11 mouse cellular contexts compared by ENCODE assay signal in the genomic region with DNA sequence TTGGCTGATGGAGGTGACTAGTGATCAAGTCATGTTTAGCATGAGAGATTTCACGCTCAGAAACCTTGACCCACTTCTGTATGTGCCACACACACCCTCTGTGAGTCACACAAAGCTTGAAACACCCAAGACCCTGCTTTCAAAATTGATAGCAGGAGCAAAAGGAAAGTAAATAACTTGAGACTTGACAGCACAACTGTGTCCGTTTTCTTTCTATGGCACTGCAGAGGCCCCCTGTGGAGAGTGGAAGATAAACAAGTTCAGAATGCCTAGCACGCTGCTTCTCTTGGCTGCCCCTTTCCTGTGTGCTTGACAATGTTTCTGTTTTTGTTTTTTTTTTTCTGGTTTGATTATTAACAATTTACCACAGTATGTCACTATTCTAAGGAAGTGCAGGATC. TPM values are rescaled to one million over a fixed set of nuclear protein-coding genes. Genes with fewer than 3 reads are reported as not detected.
DNase-seq lines count a peak whose midpoint lies in the region; ATAC-seq and TF ChIP-seq lines count a peak whose summit lies in the region.
"Had no signal": no experiment of that assay in that cellular context is flagged by ENCODE, and none has a peak within 500 bp of the region (broad histone marks: within the 10 kb centered on the region; RNA-seq: fewer than 3 reads in every experiment).

No protein-coding gene starts in this region.

- DNase-seq in lung, embryonic 14.5 days: peak; percentile 33
- DNase-seq in lung, postnatal 14 days: no peak
- DNase-seq in liver, adult 2 months (ENCODE audit: extremely low read depth, low read depth, low spot score): peak; percentile 30
- no peak for DNase-seq in stomach, postnatal 0 days (ENCODE audit: low spot score)
- no peak for DNase-seq in urinary bladder, postnatal 25 days (ENCODE audit: low spot score)
- DNase-seq in left cerebral cortex, adult 8-10 months (ENCODE audit: low spot score in 2 of 2): no peak
- no peak for DNase-seq in ovary, postnatal 36 days (ENCODE audit: low spot score)

- no peak; the same call in 1 of the 2 replicates for TF ChIP-seq CTCF in lung, embryonic 14.5 days (IDR thresholded peaks at IDR 0.05; ENCODE audit: low read depth)
- peak; percentile 30; the same call in 1 of the 2 replicates for TF ChIP-seq CTCF in liver, adult 2 months (IDR thresholded peaks at IDR 0.05; ENCODE audit: low read depth, low read length)
- peak; percentile 59 for TF ChIP-seq CTCF in stomach, postnatal 0 days (IDR thresholded peaks at IDR 0.05; ENCODE audit: low read depth)

- ATAC-seq in lung, embryonic 14.5 days (ENCODE audit: insufficient read depth): no peak
- peak; percentile 33 for ATAC-seq in activated CD4-positive, CD25-positive, alpha-beta regulatory T cell, adult 4 months
- peak; percentile 55 for ATAC-seq in stomach, postnatal 0 days (ENCODE audit: low FRiP score, low TSS enrichment)

- H3K9me3 ChIP-seq in lung, embryonic 14.5 days (ENCODE audit: low read depth, low read length): no peaks in the 10 kb centered on the region
- no peaks in the 10 kb centered on the region for H3K9me3 ChIP-seq in stomach, postnatal 0 days (ENCODE audit: control insufficient read depth, low read length)
- H3K9me3 ChIP-seq: midbrain, embryonic 12.5 days had no signal

- H3K27me3 ChIP-seq in lung, embryonic 14.5 days (ENCODE audit: insufficient read depth, low read length): no peaks in the 10 kb centered on the region
- H3K27me3 ChIP-seq in liver, adult 2 months (ENCODE audit: control insufficient read depth, insufficient read depth, low read length): no peaks in the 10 kb centered on the region
- H3K27me3 ChIP-seq in stomach, postnatal 0 days (ENCODE audit: control insufficient read depth, insufficient read depth, low read length): no peaks in the 10 kb centered on the region
- H3K27me3 ChIP-seq: midbrain, embryonic 12.5 days had no signal

- no peak overlapping the region for H3K4me3 ChIP-seq in lung, embryonic 14.5 days (ENCODE audit: low read depth, low read length)
- no peak overlapping the region for H3K4me3 ChIP-seq in liver, adult 2 months (ENCODE audit: insufficient read depth, low read depth, low read length)
- H3K4me3 ChIP-seq in stomach, postnatal 0 days (ENCODE audit: low read depth, low read length): no peak overlapping the region
- H3K4me3 ChIP-seq: midbrain, embryonic 12.5 days had no signal

- WGBS in lung, embryonic 14.5 days: 26% methylated on average over 3 of the region's 3 CpGs
- WGBS in liver, adult 2 months: 4% methylated on average over 3 of the region's 3 CpGs
- 15% methylated on average over 3 of the region's 3 CpGs for WGBS in stomach, postnatal 0 days

- no peaks in the 10 kb centered on the region for H3K4me1 ChIP-seq in lung, embryonic 14.5 days (ENCODE audit: insufficient read depth)
- peaks cover 34% of the 10 kb centered on the region for H3K4me1 ChIP-seq in liver, adult 2 months (ENCODE audit: control insufficient read depth, insufficient read depth, low read length)
- H3K4me1 ChIP-seq in stomach, postnatal 0 days (replicated peaks; ENCODE audit: control insufficient read depth, insufficient read depth): peaks cover 4% of the 10 kb centered on the region; the same call in 1 of the 2 replicates

- H3K27ac ChIP-seq in lung, embryonic 14.5 days (ENCODE audit: low read depth): no peak overlapping the region
- peak overlapping the region; percentile 71 for H3K27ac ChIP-seq in liver, adult 2 months (replicated peaks; ENCODE audit: insufficient read depth, low read depth, low read length)
- no peak overlapping the region for H3K27ac ChIP-seq in stomach, postnatal 0 days (replicated peaks)
- H3K27ac ChIP-seq: midbrain, embryonic 12.5 days had no signal

- TF ChIP-seq EP300 in stomach, postnatal 0 days (optimal IDR thresholded peaks at IDR 0.05): no peak

- no peak overlapping the region for H3K9ac ChIP-seq in lung, embryonic 14.5 days
- H3K9ac ChIP-seq in liver, adult 2 months (ENCODE audit: low read depth, low read length): peak overlapping the region; percentile 29; the same call in 1 of the 2 replicates
- H3K9ac ChIP-seq in stomach, postnatal 0 days (ENCODE audit: low read length): no peak overlapping the region
- H3K9ac ChIP-seq: midbrain, embryonic 12.5 days had no signal

- no peaks in the 10 kb centered on the region; the same call in 1 of the 2 replicates for H3K79me2 ChIP-seq in liver, adult 2 months (ENCODE audit: control insufficient read depth, insufficient read depth, low read length)

- no peak for TF ChIP-seq POLR2A in liver, adult 2 months (IDR thresholded peaks at IDR 0.05; ENCODE audit: extremely low read depth, insufficient read depth, low read length)

- H3K36me3 ChIP-seq in lung, embryonic 14.5 days (ENCODE audit: insufficient read depth): no peaks in the 10 kb centered on the region
- no peaks in the 10 kb centered on the region for H3K36me3 ChIP-seq in liver, adult 2 months (ENCODE audit: control insufficient read depth, insufficient read depth, low read length)
- H3K36me3 ChIP-seq in stomach, postnatal 0 days (ENCODE audit: control insufficient read depth, insufficient read depth, low read length): no peaks in the 10 kb centered on the region
- H3K36me3 ChIP-seq: midbrain, embryonic 12.5 days had no signal

- no peak overlapping the region for H3K4me2 ChIP-seq in lung, embryonic 14.5 days
- H3K4me2 ChIP-seq in stomach, postnatal 0 days (replicated peaks; ENCODE audit: low read depth): no peak overlapping the region
- H3K4me2 ChIP-seq: midbrain, embryonic 12.5 days had no signal

RNA-seq across cellular contexts. Expression of gene Ifi47, which starts 8.5 kb away (rescaled TPM):
- polyA plus RNA-seq in lung, embryonic 14.5 days (2014; fragmentation: Nextera tagmentation; extraction: Ambion mirVana): 1.2 and 1.8 TPM in 2 replicates
- 100 to 1,000 TPM; 399 to 513 TPM for polyA plus RNA-seq in activated CD4-positive, CD25-positive, alpha-beta regulatory T cell, adult 4 months (2017; shearing (Covaris generic))
- 20.0 and 21.3 TPM in 2 replicates for total RNA-seq in liver, adult 2 months (2014; rRNA removed)
- polyA plus RNA-seq in liver, adult 2 months (2012; rRNA removed): 8.2 and 12.7 TPM in 2 replicates
- 10.1 and 12.7 TPM in 2 replicates for polyA plus RNA-seq in stomach, postnatal 0 days (2015; fragmentation: Nextera tagmentation; extraction: Ambion mirVana)
- 1 to 10 TPM in 1 of 4 experiments, under 1 TPM in 3; 0.81 to 1.0 (median 0.88) TPM for total RNA-seq in left cerebral cortex, adult 8-10 months (2022)

RNA-seq across cellular contexts. Expression of gene Tgtp2, which starts 20.9 kb away (rescaled TPM):
- polyA plus RNA-seq in lung, embryonic 14.5 days (2014; fragmentation: Nextera tagmentation; extraction: Ambion mirVana): 0.09 and 0.16 TPM in 2 replicates
- 100 to 1,000 TPM; 351 to 409 TPM for polyA plus RNA-seq in activated CD4-positive, CD25-positive, alpha-beta regulatory T cell, adult 4 months (2017; shearing (Covaris generic))
- 5.7 and 6.9 TPM in 2 replicates for total RNA-seq in liver, adult 2 months (2014; rRNA removed)
- 1.1 and 1.3 TPM in 2 replicates for polyA plus RNA-seq in liver, adult 2 months (2012; rRNA removed)
- 0.69 and 1.2 TPM in 2 replicates for polyA plus RNA-seq in stomach, postnatal 0 days (2015; fragmentation: Nextera tagmentation; extraction: Ambion mirVana)
- total RNA-seq in left cerebral cortex, adult 8-10 months (2022): under 1 TPM in 2 of 4 experiments, not detected in 2; 0.23 to 0.56 TPM

RNA-seq across cellular contexts. Expression of gene Olfr1396, which starts 29.8 kb away (rescaled TPM):
- polyA plus RNA-seq in lung, embryonic 14.5 days (2014; fragmentation: Nextera tagmentation; extraction: Ambion mirVana): not detected in 2 replicates
- under 1 TPM; 0.15 to 0.37 TPM for polyA plus RNA-seq in activated CD4-positive, CD25-positive, alpha-beta regulatory T cell, adult 4 months (2017; shearing (Covaris generic))
- under 0.01 and 0.07 TPM in 2 replicates for total RNA-seq in liver, adult 2 months (2014; rRNA removed)
- 0.02 and 0.06 TPM in 2 replicates for polyA plus RNA-seq in liver, adult 2 months (2012; rRNA removed)
- polyA plus RNA-seq in stomach, postnatal 0 days (2015; fragmentation: Nextera tagmentation; extraction: Ambion mirVana): 0.11 TPM in 1 of 2 replicates, not detected in the other
- total RNA-seq in left cerebral cortex, adult 8-10 months (2022): not detected
- polyA plus RNA-seq: intestine, embryonic 14.5 days; midbrain, embryonic 12.5 days had no signal

RNA-seq across cellular contexts. Expression of gene 9930111J21Rik2, which starts 33.8 kb away (rescaled TPM):
- polyA plus RNA-seq in lung, embryonic 14.5 days (2014; fragmentation: Nextera tagmentation; extraction: Ambion mirVana): 0.38 and 0.79 TPM in 2 replicates
- 100 to 1,000 TPM; 114 to 149 TPM for polyA plus RNA-seq in activated CD4-positive, CD25-positive, alpha-beta regulatory T cell, adult 4 months (2017; shearing (Covaris generic))
- 2.8 and 4.0 TPM in 2 replicates for total RNA-seq in liver, adult 2 months (2014; rRNA removed)
- 0.30 and 0.44 TPM in 2 replicates for polyA plus RNA-seq in liver, adult 2 months (2012; rRNA removed)
- 0.40 and 0.46 TPM in 2 replicates for polyA plus RNA-seq in stomach, postnatal 0 days (2015; fragmentation: Nextera tagmentation; extraction: Ambion mirVana)
- 1 to 10 TPM; 1.3 to 3.1 (median 2.4) TPM for total RNA-seq in left cerebral cortex, adult 8-10 months (2022)

RNA-seq across cellular contexts. Expression of gene Olfr1395, which starts 57.2 kb away (rescaled TPM):
- polyA plus RNA-seq in lung, embryonic 14.5 days (2014; fragmentation: Nextera tagmentation; extraction: Ambion mirVana): not detected in 2 replicates
- under 1 TPM in 1 of 2 experiments, not detected in 1; 0.12 TPM for polyA plus RNA-seq in activated CD4-positive, CD25-positive, alpha-beta regulatory T cell, adult 4 months (2017; shearing (Covaris generic))
- not detected in 2 replicates for total RNA-seq in liver, adult 2 months (2014; rRNA removed)
- polyA plus RNA-seq in liver, adult 2 months (2012; rRNA removed): not detected in 2 replicates
- polyA plus RNA-seq in stomach, postnatal 0 days (2015; fragmentation: Nextera tagmentation; extraction: Ambion mirVana): not detected in 2 replicates
- total RNA-seq in left cerebral cortex, adult 8-10 months (2022): not detected
- total RNA-seq: adrenal gland, postnatal 4 days had no signal
- polyA plus RNA-seq: intestine, embryonic 14.5 days; midbrain, embryonic 12.5 days had no signal

Comparison
In these comparisons a context has a peak if more than half of its experiments do, and no peak if none do; other contexts are left out.
1. DNase-seq: peak in lung, embryonic 14.5 days (single experiment) and liver, adult 2 months (single experiment); none in lung, postnatal 14 days (single experiment), stomach, postnatal 0 days (single experiment), urinary bladder, postnatal 25 days (single experiment), left cerebral cortex, adult 8-10 months (0 of 2) and ovary, postnatal 36 days (single experiment).
2. RNA of gene Ifi47, which starts 8.5 kb away (polyA plus RNA-seq): 399 to 513 TPM in activated CD4-positive, CD25-positive, alpha-beta regulatory T cell, adult 4 months; 10.1 to 12.7 TPM in stomach, postnatal 0 days, 8.2 to 12.7 TPM in liver, adult 2 months and 1.2 to 1.8 TPM in lung, embryonic 14.5 days; every median in the first group is over 10 times any median in the second.
3. RNA of gene Tgtp2, which starts 20.9 kb away (polyA plus RNA-seq): 351 to 409 TPM in activated CD4-positive, CD25-positive, alpha-beta regulatory T cell, adult 4 months; 1.1 to 1.3 TPM in liver, adult 2 months, 0.69 to 1.2 TPM in stomach, postnatal 0 days and 0.09 to 0.16 TPM in lung, embryonic 14.5 days; every median in the first group is over 100 times any median in the second.